Mouse (Mus musculus) frontal cortex, postnatal 36 days (tissue): ENCODE measurements at regions not wholly inside any gene's neighbourhood (a gene's known extent, or its start where the extent isn't known, plus 50 kb on each side); places are given as distances from the start of the nearest gene placed in this dataset.
A peak's percentile ranks its signal among the peaks of the same experiment; 100 is the strongest.

Experiments used
- DNase-seq, 2 experiments: peaks; one replicate each; pipeline ENCODE4 v3.0.0; 2022; ENCODE audit warnings: low spot score in 2 of 2

DNA sequence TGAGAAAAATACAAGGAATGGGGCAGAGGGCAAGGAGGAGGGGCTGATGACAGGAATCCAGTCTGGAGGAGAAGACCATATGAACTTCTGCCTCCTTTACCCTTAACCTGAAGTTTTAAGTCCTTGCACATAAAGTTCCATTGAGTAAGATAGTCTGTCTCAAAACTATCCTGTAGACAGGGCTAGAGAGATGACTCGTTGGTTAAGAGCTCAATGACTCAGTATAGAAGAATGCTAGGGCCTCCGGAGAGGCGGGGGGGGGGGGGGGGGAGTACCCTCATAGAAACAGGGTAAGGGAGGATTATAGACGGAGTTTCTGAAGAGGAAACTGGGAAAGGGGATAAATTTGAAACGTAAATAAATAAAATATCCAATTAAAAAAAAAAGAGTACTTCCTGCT lies 191.8 kb upstream of the Gcfc2 start:
- DNase-seq = no peak

- DNase-seq = no peak
These were observed 189.9 kb upstream of the Gcfc2 start for GRCm38 (mm10) chr6:81733527-81733926.

GRCm38 (mm10) chr6:81738466-81738865 lies 185.0 kb upstream of the Gcfc2 start:
- DNase-seq = peak in 1 of 2 experiments; percentile 66

- no peak for DNase-seq
These were observed 173.8 kb upstream of the Gcfc2 start for GRCm38 (mm10) chr6:81749681-81750080.

DNA sequence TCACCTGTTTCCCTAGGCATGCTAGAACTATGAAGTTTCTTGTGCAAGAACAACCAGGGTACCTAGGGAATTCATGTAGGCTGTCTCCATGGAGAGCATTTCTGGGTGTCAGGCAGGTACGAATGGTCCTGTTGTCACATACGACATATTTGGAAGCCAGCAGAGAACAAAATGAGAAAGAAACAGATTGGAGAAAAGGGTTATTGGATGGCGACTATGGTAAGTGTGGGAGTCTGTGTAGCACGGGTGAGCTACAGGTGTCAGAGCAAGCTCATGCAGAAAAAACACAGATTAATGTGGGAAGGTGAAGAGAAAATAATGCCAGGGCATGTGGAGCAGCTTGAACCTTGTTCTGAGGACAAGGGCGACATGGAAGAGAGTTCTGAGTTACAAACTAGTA lies 171.8 kb upstream of the Gcfc2 start:
- DNase-seq = no peak

DNA sequence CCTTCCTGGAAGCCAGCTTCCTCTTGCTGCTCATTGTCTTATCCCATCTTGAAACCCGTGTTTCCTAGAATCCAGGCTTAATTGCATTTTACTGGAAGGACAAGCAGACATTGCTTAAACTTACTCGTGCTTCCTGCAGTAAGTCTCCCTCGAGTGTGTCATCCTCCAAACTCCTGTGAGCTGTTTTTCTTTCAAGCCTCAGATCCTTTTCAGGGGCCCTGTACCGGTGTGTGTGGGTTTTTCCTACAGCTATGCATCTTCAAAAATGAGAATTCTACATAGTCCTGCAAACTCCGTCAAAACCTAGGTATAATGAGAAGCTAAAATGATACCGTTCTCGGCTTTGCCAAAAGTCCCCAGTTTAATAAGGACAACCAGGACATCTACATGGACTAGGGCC lies 167.2 kb upstream of the Gcfc2 start:
- no peak for DNase-seq

DNA sequence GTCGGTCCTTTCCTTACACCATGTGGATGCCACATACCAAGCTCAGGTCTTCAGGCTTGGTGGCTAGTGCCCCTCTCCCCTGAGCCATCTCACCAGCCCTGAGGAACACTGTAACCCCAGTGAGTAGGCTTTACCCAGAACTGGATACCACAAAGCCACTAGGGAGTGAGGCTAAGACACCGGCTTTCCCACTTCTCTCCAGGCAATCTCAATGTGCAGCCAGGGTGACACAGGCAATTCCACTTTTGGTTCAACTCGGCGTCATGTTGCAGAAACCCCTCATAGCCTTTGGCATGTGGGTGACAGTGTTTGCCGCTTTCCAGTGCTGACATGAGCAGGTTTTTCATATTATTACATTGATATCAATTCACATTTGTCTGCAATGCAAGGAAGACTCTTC lies 164.6 kb upstream of the Gcfc2 start:
- DNase-seq = no peak

- no peak for DNase-seq
These were observed 163.3 kb upstream of the Gcfc2 start for GRCm38 (mm10) chr6:81760181-81760580.

DNA sequence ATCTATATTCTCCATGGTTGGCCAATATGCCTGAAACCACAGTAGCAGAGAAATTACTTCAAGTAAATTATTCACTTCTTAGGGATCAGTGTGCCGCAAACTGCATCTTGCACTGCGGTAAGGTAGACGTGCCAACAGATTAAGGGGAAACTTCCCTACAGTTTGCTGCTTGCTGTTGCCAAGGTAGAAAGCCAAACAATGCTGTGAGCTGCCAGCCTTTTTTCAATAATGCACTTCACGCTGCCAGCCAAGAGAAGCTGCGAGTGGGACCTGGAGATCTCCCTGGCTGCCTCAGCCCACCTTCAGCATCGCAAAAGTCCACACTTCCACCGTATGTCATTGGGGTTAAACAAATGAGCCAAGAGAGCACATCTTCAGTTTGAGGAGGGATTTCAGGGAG lies 157.6 kb upstream of the Gcfc2 start:
- DNase-seq = no peak

DNA sequence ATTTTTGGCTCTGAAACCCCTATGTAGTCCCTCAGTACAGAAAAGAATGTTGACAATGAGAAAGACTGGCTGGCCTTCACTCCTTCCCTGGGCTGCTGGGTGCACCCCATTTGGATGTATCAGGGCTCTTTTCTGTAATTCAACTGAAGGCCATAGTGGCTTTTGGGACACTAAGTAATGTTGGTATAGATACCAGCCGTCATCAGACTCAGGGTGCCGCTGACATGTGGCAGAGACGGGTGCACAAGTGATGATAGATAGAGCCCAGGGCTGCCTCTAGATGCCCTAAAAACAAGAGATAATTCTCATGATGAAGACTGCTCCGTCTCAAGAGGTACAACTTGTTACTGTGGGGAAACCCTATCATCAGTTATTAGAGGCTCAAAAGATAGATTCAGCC lies 156.7 kb upstream of the Gcfc2 start:
- DNase-seq = no peak

DNA sequence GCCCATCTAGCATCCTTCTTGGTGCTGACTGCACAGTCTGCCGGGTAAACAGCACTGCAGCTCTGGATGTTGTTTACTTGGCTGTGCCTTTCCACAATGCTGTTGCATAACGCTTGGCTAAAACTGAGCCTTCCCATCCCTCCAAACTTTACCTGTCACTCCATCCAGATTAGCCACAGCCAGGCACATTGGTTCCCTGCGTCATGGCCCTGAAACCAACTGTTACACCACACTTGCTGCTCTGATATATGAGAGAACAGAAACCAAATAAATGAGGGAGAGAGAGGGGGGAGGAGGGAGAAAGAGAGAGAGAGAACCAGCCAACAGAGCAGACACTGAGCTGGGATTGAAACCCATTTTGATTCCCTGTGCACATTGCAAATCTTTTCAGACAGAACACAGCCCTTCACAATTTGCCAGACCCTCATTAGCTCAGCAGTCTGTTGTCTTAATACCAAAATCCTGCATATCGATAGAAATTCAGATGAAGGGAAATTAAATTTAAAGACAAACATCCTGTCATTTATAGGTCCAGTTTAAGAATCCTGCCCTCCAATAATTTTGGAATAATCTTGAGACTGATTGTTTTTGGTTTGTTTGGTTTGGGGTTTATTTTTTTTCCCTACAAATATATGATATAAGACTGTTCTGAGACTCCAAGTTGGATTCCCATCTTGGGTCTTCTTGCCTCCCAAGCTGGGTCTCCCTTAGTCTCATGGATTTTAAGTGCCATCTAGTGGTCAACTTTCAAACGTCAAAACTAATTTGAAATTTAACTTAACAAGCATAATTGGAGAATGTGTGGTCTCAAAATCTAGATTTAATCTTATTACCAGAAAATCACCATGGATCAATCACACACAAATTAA lies 154.6 kb upstream of the Gcfc2 start:
- peak in 1 of 2 experiments; percentile 15 for DNase-seq

DNA sequence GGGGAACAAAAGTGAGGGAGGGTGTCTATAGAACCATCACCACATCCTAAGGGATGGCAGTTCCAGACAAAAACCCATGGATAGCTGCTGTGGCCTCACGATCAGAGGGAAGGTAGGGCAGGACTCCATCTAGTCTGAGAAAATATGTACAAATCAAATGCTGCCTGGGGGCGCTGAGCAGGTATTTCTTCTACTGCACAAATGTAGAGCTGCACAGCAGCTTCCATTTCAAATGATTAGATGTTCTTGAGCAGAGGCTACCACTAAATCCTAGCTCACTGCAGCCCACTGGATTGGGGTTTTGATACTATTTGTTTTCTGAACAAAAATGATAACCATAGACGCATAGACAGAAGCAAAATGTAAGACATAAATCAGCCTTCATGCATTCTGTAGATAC lies 153.2 kb upstream of the Gcfc2 start:
- no peak for DNase-seq

DNA sequence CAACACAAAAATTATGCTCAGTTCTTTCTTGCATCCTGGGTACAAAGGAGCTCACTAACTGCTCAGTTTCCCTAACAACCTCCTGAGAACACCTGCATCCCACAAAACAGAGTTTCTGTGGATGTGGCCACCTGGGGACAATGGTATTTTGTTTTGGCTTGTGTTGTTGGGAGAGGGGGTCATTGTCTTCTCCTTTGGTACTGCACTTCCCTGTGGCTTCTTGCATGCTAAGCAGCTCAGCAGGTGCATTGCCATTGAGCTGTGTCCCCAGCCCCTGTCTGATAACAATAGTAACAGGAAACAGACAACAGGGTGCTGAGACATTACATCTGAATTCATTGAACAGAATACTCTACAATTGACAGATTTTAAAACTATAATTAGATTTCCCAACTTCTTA lies 151.6 kb upstream of the Gcfc2 start:
- DNase-seq = no peak

GRCm38 (mm10) chr6:81782131-81782530 lies 141.3 kb upstream of the Gcfc2 start:
- no peak for DNase-seq

DNA sequence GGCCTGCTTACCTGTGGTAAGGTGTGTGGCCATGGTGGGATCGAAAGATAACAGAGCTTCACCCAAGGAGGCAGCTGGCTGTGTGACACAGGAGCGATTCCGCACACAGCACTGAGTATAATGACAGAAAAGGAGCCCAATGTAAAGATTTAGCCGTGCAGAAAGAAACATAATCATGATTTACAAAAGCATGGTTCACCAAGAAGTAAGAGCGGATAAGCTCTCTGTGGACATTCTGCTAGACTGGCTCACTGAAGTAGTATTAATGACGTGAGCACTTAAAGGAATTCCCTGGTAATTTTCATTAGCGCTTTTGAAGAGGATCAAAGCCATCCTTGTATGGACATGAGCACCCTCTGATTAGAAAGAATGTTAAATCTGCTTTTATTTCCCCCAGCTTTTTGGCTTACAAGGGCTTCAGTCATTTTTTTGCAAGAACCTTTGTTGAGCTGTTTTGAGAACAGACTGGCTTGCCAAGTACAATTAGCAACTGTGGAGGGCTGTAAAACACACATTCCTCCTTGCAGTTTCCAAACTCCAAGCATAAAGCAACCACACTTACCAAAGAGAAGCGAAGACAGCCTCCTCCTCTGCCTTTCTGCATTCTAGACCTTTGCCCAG lies 140.5 kb upstream of the Gcfc2 start:
- DNase-seq = peak in 1 of 2 experiments; percentile 9

GRCm38 (mm10) chr6:81795281-81795680 lies 128.2 kb upstream of the Gcfc2 start:
- no peak for DNase-seq

GRCm38 (mm10) chr6:81800822-81801221 lies 122.6 kb upstream of the Gcfc2 start:
- no peak for DNase-seq

DNA sequence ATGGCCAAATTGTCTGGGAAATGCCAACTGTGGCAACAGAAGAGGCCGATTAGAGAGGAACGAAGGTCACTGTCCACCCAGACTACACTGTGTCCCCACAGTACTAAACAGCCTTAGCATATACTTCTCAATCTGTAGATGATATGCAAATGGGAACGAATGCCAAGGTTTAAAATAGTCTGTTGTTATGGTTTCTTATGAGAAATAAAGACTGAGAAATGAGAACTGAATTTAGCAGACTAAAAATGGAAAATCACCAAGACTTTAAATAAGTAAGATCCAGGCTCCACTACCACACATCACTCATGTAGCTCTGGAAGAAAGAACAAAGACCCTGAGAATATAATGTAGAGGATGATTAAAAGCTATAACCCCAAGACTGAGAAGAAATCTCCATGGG lies 121.7 kb upstream of the Gcfc2 start:
- no peak for DNase-seq

DNA sequence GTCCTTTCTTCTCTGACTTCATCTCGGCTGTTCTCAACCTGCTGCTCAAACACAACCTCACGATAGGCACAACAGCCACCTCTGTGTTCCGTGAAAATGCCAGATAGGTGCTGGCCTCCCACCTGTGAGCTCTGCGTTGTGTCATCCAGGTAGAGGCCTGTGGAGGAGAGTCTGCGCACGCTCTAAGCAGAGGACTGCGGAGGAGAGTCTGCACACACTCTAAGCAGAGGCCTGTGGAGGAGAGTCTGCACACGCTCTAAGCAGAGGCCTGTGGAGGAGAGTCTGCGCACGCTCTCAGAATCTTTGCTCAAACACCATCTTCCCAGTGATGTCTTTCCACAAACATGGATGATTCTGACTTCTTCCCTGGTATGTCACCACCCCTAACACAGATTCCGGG lies 117.5 kb upstream of the Gcfc2 start:
- no peak for DNase-seq

DNA sequence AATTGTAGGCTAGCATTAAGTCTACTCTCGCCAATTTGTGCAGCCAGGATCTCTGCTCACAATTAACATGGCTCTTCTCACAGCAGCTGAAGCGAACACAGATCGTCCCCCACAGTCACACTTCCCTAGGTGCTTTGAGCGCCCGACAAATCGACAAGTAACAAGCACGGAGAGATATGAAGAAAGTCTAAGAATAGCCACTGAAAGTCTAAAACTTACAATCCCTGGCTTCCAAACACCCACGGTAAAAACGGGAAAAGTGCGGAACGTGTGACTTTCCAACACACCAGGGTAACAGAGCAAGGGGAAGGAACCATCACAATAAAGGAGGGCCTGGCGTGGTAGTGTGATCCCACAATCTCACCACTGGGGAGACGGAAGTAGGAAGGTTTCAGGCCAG lies 114.8 kb upstream of the Gcfc2 start:
- DNase-seq = peak in 1 of 2 experiments; percentile 65

- DNase-seq = peak in 1 of 2 experiments; percentile 43
These were observed 108.1 kb upstream of the Gcfc2 start for GRCm38 (mm10) chr6:81815248-81815961.

GRCm38 (mm10) chr6:81815962-81816338 lies 107.5 kb upstream of the Gcfc2 start:
- no peak for DNase-seq
